Comparison of ENCODE assay signal across 9 mouse cellular contexts in genomic region chr7:144689855-144690254, GRCm38 (mm10).
DNase-seq lines count a peak whose midpoint lies in the region; ATAC-seq lines count a peak whose summit lies in the region.
"Had no signal": no experiment of that assay in that cellular context is flagged by ENCODE, and none has a peak within 500 bp of the region (broad histone marks: within the 10 kb centered on the region; RNA-seq: fewer than 3 reads in every experiment).

No protein-coding gene starts in this region.

- H3K4me1 ChIP-seq in heart, embryonic 13.5 days, result peaks cover 22% of the 10 kb centered on the region
- H3K4me1 ChIP-seq in lung, embryonic 15.5 days, result peaks cover 21% of the 10 kb centered on the region
- peaks cover 13% of the 10 kb centered on the region for H3K4me1 ChIP-seq in embryonic facial prominence, embryonic 14.5 days (ENCODE audit: control insufficient read depth, insufficient read depth, low read length)
- peaks cover 12% of the 10 kb centered on the region; the same call in 1 of the 2 replicates for H3K4me1 ChIP-seq in limb, embryonic 12.5 days (replicated peaks)

- ATAC-seq in heart, embryonic 13.5 days (ENCODE audit: extremely low read depth, insufficient number of reproducible peaks, low FRiP score, low TSS enrichment), result no peak
- ATAC-seq in lung, embryonic 15.5 days (ENCODE audit: borderline replicate concordance, extremely low read depth, low FRiP score, low TSS enrichment), result no peak
- peak; percentile 45 for ATAC-seq in embryonic facial prominence, embryonic 14.5 days (ENCODE audit: low read depth)
- ATAC-seq in limb, embryonic 12.5 days (ENCODE audit: insufficient number of reproducible peaks, insufficient read depth, low FRiP score, low TSS enrichment, low read depth), result no peak

- H3K9ac ChIP-seq in heart, embryonic 13.5 days, result no peak overlapping the region
- H3K9ac ChIP-seq in lung, embryonic 15.5 days, result no peak overlapping the region
- H3K9ac ChIP-seq in embryonic facial prominence, embryonic 14.5 days (ENCODE audit: low read depth, low read length), result no peak overlapping the region
- H3K9ac ChIP-seq in limb, embryonic 12.5 days (replicated peaks), result no peak overlapping the region

- H3K36me3 ChIP-seq in heart, embryonic 13.5 days, result no peaks in the 10 kb centered on the region
- H3K36me3 ChIP-seq in lung, embryonic 15.5 days, result no peaks in the 10 kb centered on the region
- no peaks in the 10 kb centered on the region for H3K36me3 ChIP-seq in embryonic facial prominence, embryonic 14.5 days (ENCODE audit: control insufficient read depth, insufficient read depth, low read length)
- H3K36me3 ChIP-seq in limb, embryonic 12.5 days, result no peaks in the 10 kb centered on the region

- H3K4me2 ChIP-seq in heart, embryonic 13.5 days, result no peak overlapping the region
- no peak overlapping the region for H3K4me2 ChIP-seq in lung, embryonic 15.5 days
- no peak overlapping the region for H3K4me2 ChIP-seq in embryonic facial prominence, embryonic 14.5 days (ENCODE audit: low read depth, low read length)
- H3K4me2 ChIP-seq in limb, embryonic 12.5 days, result no peak overlapping the region

- H3K9me3 ChIP-seq in heart, embryonic 13.5 days, result peaks cover 8% of the 10 kb centered on the region; the same call in 1 of the 2 replicates
- H3K9me3 ChIP-seq in lung, embryonic 15.5 days, result no peaks in the 10 kb centered on the region
- no peaks in the 10 kb centered on the region for H3K9me3 ChIP-seq in embryonic facial prominence, embryonic 14.5 days (ENCODE audit: control insufficient read depth, low read length)
- no peaks in the 10 kb centered on the region for H3K9me3 ChIP-seq in limb, embryonic 12.5 days

- no peak overlapping the region for H3K4me3 ChIP-seq in heart, embryonic 13.5 days
- H3K4me3 ChIP-seq in lung, embryonic 15.5 days, result no peak overlapping the region
- no peak overlapping the region for H3K4me3 ChIP-seq in embryonic facial prominence, embryonic 14.5 days (ENCODE audit: low read depth, low read length)
- H3K4me3 ChIP-seq in limb, embryonic 12.5 days (replicated peaks), result no peak overlapping the region
- H3K4me3 ChIP-seq: heart, adult 2 months had no signal

- 35% methylated on average over 2 of the region's 2 CpGs for WGBS in heart, embryonic 13.5 days
- WGBS in lung, embryonic 15.5 days, result 22% methylated on average over 2 of the region's 2 CpGs
- WGBS in embryonic facial prominence, embryonic 14.5 days, result 30% methylated on average over 2 of the region's 2 CpGs
- WGBS in limb, embryonic 12.5 days, result 50% methylated on average over 2 of the region's 2 CpGs

- peak overlapping the region; percentile 44 for H3K27ac ChIP-seq in heart, embryonic 13.5 days (replicated peaks)
- peak overlapping the region; percentile 66 for H3K27ac ChIP-seq in lung, embryonic 15.5 days
- H3K27ac ChIP-seq in embryonic facial prominence, embryonic 14.5 days (replicated peaks; ENCODE audit: low read depth, low read length), result peak overlapping the region; percentile 63
- H3K27ac ChIP-seq in limb, embryonic 12.5 days, result 0 out of 2 replicates have a peak overlapping the region, but pooled peaks have one; percentile 17
- H3K27ac ChIP-seq: heart, adult 2 months had no signal

- H3K27me3 ChIP-seq in heart, embryonic 13.5 days (replicated peaks), result no peaks in the 10 kb centered on the region
- no peaks in the 10 kb centered on the region for H3K27me3 ChIP-seq in lung, embryonic 15.5 days
- H3K27me3 ChIP-seq in embryonic facial prominence, embryonic 14.5 days (replicated peaks; ENCODE audit: control insufficient read depth, insufficient read depth, low read length), result no peaks in the 10 kb centered on the region
- H3K27me3 ChIP-seq in limb, embryonic 12.5 days, result no peaks in the 10 kb centered on the region

- no peak for DNase-seq in heart, adult 18-20 months
- DNase-seq in lung, postnatal 10 days, result no peak
- peak; percentile 35 for DNase-seq in embryonic facial prominence, embryonic 14.5 days (ENCODE audit: low spot score)
- DNase-seq in layer of hippocampus, adult 9-11 months, result no peak
- DNase-seq in layer of hippocampus, adult 8-10 months (ENCODE audit: low spot score in 2 of 2), result no peak
- DNase-seq: heart, adult 2 months had no signal
